Mouse (Mus musculus): Measurements from ENCODE around the gene Drosha. TPM values are rescaled to one million over a fixed set of nuclear protein-coding genes. Genes with fewer than 3 reads are reported as not detected.

Drosha gene
- polyA plus RNA-seq, 1 experiment = 320 TPM

DNA sequence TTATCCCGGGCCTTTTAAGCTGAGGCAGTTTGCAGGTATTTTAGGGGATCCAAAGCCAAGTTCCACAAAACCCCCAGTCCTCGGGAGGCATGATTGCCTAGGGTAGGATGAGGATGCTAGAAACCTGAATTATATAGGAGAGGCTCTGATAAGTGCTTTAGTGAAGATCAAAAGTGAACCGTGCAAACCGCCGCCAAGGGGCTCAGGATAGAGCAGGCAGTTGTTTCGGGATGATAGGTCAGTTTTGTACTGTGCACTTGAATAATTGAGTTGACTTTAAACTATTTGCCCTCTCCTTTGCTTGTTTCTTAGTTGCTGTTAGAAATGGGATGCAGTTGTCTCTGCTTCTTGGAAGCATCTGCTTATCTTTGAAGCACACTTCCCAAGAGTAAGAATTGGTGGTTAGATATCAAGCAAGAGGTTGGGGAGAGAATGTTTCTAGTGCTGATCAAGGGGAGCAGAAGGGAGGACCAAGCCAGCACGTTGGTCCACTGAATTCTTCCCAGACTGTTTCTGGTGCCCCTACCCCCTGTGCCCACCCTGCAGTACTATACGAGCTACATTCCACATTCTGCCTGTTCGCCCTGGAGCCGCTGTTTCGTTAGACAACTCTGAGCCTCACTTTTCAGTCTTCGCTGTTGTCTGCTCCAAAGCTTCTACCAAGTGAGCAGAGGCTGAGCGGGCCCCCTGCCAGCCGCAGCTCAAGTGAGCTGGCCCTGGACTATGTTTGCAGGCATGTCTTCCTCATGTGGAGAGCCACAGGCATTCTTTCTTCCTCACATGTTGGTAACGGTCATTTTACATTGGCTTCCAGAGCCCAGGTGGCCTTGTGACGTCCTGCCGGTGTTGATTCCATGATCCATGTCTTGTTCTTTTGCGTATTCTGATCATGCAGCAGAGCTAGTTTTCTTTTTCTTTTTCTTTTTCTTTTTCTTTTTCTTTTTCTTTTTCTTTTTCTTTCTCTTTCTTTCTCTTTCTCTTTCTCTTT, 71.7 kb downstream of the Drosha start:
- TF ChIP-seq GATA1 (IDR thresholded peaks at IDR 0.05; ENCODE audit: low read length) = peak; percentile 82

DNA sequence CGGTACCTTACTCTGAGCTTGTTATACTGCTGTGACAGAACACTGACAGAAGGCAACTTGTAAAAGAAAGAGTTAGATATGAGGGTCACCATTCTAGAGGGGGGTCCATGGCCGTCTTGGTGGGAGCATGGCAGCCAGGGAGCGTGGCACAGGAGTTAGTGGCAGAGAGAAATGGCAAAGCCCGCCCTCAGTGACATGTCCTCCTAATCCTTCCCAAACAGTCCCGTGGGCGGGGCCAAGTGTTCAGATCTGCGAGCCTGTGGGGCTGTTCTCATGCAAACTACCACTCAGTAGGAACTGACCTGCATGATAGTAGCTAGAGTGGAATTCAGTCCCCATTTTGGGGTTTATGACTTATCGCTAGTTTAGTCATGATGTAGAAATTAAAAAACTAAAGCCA, 73.2 kb downstream of the Drosha start:
- no peak for TF ChIP-seq GATA1 (IDR thresholded peaks at IDR 0.05; ENCODE audit: low read length)

DNA sequence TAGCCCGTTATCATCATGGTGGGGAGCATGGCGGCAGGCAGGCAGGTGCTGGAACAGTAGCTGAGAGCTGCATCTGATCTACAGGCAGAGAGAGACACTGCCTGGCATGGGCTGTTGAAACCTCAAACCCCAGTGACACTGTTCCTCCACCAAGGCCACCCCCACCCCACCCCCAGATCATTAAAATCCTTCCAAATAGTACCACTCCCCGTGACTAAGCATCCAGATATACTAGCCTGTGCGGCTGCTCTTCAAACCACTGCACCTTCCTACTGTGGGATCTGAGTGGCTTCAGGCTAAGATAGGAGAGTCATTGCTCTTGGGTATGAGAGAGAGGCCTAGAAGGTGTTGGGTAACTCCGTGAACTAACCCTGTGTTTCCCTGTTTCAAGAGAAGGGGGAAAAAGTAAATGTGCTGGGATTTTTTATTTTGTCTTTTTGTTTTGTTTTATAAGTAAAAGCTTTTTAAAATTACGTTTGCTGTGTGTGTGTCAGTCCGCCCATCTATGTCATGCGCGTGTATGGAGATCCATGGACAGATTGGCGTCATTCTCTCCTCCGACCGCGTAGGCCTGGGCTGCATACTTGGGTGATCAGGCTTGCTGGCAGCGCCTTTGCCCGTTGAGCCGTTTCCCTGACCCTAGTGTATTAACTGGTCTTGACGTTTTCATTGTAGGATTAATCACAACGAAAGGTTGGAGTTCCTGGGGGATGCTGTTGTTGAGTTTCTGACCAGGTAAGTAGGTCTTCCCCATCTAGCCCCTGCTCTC, 76.0 kb downstream of the Drosha start:
- peak; percentile 35 for TF ChIP-seq GATA1 (IDR thresholded peaks at IDR 0.05; ENCODE audit: low read length)

DNA sequence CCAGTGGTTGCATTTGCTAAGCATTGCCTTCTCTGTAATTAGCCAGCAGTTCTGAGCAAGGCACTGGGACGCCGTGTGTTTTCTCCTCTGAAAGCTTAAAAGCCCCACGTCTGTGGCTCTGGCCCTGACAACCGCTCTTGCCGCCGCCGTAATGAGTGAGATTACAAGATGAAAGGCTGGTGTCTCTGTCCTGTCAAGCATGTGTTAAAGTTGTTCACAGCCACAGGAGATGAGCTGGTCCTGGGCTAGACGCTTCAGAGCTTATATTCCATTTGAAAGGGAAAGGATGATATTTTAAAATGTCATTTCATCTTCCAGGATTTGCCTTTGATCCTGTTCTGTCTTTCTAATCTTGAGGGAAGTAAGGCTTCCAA, 76.6 kb downstream of the Drosha start:
- no peak for TF ChIP-seq GATA1 (IDR thresholded peaks at IDR 0.05; ENCODE audit: low read length)

DNA sequence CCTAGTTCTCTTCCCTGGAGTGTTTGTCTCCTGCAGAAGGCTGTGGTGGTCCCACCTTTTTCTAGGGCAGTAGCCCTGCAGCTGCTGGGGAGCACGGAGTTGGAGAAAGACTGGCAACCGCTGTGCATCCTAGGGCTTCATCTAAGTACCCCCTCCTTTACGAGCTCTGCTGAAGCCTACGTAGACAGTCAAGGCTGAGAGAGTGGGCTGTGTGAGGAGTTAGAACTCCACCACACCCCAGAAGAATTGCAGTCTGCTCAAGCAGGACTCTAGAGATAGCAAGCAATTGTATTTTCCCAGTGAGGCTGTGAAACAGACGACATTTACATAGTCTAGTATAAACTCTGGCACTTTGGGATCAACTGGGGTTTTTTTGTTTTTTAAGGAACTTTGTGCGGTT, 79.8 kb downstream of the Drosha start:
- no peak for TF ChIP-seq GATA1 (IDR thresholded peaks at IDR 0.05; ENCODE audit: low read length)

DNA sequence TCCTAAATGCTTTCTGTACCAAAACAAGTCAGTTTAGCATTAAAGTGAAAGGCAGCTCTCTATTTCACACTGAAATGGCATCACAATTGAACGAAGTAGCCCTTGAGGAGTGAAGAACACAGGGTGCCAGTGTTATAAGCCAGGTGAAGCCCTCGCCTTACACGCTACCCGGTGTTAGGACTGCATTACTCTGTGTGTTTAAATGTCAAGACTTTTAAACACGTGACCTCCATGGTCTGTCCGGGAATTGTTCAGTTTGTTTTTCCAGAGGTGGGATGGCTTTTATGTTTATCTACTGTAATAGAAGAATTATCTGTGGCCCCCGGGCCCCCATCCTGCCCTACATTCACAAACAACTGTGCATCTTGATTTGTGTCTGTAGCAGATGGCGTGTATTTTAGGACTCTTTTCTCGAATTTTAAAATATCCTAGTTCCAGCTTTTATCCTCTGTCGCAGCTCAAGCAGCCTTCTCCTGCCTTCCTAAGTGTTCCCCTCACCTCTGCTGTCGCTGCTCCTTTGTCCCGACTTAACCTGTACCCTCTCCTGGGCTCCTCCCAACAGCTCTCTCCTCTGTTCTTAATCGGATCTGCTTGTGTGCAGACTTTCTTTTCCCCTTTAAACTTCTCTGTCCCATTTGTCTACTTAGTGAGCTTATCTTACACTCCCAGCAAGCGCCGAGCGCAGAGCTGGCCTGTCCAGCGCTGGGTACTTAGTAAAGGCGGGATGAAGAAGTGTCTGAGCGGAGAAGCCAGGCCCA, 83.5 kb downstream of the Drosha start:
- TF ChIP-seq GATA1 (IDR thresholded peaks at IDR 0.05; ENCODE audit: low read length) = no peak

DNA sequence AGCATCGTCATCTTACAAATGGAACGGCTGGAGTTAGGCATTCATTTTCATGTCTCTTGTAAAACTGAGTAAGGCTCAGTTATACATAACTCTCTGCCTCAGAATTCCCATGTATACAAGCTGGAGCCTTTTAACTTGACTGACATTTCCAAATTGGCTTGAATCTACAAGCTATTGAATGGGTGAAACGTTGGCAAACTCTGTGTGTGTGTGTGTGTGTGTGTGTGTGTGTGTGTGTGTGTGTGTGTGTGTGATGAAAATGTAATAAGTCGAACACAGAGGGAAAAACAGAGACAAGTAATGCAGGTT, 84.1 kb downstream of the Drosha start:
- TF ChIP-seq GATA1 (IDR thresholded peaks at IDR 0.05; ENCODE audit: low read length) = no peak

DNA sequence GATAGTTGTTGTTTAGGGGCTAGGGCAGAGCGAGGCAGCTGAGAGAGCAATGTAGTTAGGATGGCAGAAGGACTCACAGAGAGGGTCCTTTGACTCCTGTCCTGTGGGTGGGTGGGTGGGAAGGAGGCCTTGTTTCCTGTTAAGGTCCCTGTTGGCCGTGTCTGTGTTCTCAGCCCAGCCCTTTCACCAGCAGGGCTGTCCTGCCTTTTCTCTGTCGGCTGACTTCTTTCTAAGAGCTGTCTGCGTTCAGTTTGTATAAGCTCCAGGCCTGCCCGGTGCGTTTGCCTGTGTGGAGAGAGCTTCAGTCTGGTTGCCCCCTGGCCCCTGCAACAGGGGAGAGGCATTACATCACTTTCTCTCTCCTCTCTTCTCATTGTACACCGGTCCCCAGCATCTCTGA, 84.6 kb downstream of the Drosha start:
- TF ChIP-seq GATA1 (IDR thresholded peaks at IDR 0.05; ENCODE audit: low read length) = no peak

DNA sequence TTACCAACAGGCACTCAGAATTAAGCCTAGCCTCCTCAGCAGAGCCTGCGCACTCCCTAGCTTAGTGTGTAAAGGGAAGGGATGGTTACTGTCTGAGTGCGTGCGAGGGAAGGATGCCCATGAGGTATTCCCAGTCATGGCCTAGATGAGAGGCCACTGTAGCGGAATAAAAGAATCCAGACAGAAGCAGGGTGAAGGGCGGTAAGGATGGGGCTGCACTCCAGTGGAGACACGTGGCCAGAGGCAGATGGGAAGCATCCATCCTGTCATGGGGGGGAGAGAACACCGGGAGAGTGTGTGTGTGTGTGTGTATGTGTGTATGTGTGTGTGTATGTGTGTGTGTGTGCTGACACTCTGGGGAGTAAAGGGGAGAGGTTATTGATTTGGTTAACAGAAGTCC, 86.5 kb downstream of the Drosha start:
- TF ChIP-seq GATA1 (IDR thresholded peaks at IDR 0.05; ENCODE audit: low read length) = no peak

DNA sequence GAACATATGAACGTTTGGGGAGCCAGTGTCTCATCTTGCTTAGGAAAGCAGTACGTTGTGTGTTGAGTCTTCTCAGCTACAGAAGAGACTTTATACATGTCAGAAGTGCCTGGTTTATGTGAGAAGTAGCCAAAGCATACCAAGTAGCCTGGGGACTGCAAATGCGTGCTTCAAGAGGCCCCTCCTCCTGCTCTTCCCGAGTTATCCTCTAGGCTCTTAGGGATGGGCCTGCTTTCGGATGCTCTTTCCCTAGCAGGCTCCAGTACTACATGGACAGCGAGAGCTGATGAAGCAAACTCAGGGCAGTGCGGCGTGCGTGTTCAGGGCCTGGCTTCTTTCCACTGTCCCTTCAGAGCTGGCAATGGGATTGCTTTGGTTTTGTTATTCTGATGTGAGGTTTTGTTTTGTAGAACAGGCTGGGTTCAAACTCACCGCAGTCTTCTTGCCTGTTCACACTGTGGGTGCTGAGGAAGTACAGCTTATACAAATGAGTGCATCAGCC, 91.8 kb downstream of the Drosha start:
- TF ChIP-seq GATA1 (IDR thresholded peaks at IDR 0.05; ENCODE audit: low read length) = no peak

DNA sequence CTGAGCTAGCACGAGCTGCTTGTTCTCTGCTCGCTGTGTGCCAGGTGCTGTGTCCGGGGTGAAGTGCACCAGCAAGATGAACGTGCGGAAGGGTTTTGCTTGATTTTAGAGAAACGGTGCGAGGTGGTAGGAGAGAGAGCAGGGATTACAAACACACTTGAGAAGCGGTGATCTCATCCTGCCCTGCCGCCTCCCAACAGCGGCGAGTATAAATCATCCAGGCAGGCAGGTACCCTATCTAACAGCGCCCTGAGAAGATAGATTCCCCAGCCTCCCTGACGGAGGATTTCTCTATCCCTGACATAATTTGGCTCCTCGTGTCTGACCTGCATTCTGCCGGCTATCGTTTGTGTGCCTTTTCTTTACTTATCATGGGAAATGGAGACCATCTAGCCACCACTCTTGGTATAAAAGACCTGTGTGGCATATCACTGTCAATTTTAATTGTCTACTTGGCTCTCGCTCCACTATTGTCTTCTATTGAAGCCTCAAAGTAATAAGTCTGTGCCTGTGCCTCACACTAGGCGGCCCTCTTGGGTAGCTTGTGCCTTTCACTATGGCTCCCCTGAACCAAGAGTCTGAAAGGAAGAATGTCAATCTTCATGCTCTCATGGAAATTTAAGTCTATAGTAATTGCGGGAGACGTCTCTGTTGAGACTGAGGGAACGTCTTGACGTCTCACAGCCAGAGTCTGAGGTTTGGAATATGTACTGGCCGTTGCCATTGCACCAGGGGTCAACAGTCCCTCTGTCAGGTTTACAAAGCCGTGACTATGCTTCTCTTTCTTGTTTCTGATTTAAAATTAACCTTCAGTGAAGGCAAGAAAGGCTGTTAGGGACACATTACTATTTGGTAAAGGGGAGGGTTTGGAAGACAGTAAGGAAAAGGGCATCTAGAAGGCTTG, 95.6 kb downstream of the Drosha start:
- TF ChIP-seq GATA1 (IDR thresholded peaks at IDR 0.05; ENCODE audit: low read length) = no peak

DNA sequence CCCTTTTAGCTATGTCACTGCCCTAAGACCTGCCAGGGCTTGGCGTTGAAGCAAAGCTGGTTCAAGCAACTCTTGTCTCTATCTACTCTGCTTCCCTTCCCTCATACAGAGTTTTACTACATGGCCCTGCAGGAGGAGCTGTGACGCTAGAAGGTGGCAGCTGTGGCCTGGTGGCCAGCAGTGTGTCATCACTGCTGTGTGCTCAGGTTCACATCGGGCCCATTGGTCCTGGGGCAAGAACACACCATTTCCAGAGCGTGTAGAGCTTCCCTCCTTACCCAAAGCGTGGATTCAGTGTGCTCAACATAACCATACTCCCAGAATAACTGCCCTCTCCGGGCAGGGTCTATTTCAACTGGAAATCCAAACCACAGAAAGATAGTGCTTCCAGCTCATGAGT, 97.3 kb downstream of the Drosha start:
- no peak for TF ChIP-seq GATA1 (IDR thresholded peaks at IDR 0.05; ENCODE audit: low read length)

DNA sequence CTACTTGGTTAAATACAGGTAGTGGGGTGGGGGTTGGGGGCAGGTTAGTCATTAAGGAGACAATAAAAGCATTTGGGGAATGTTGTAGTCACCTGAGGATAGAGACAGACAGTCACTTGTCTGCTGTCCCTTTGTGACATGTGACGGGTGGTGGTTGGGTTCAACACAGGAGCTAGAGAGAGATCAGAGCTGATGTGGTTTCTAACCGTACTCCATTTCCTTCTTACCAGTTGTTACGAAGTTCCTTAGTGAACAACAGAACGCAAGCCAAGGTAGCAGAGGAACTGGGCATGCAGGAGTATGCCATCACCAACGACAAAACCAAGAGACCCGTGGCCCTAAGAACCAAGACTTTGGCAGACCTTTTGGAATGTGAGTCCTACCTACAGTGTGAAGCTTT, 99.2 kb downstream of the Drosha start:
- no peak for TF ChIP-seq GATA1 (IDR thresholded peaks at IDR 0.05; ENCODE audit: low read length)

DNA sequence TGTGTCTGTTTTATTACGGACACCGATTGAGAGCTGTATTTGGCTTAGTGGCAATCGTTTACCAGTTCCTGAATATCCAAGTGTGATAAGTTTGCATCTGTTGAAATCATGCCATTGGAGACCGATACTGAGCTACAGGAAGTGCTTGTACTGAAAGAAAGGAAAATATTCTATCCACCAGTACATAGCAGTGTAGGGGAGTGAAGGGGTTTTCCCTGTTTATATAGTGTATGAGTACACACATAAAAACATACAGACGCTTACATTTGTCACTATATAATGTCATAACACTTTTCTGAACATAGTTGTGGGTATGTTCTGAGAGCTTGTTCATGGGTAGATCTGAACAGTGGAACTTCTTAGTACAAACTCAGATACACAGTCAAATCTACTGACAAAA, 106.9 kb downstream of the Drosha start:
- no peak for TF ChIP-seq GATA1 (IDR thresholded peaks at IDR 0.05; ENCODE audit: low read length)

DNA sequence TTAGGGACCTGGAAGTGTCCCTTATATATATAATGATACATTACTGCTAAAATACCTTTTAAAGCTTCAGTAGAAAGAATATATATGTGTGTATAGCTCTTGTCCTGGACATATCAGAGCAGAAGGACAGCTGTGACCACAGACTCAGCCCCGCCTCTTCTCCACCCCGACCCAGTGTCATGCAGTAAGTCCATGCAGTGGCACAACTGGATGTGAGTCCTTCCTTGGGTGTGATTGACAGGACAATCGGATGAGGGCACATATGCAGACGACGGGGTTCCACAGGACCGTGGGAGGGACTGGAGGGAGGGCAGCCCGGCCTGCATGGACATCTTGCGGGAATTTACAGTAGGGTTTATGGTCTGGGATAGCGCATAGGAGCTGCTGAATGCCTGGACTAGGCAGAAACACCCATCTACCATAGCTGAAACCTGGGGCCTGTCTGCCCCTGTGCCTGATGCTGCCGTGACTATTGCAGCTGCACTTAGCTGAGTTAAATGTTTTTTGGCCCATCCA, 111.7 kb downstream of the Drosha start:
- no peak for TF ChIP-seq GATA1 (IDR thresholded peaks at IDR 0.05; ENCODE audit: low read length)
